Mouse (Mus musculus): ENCODE data around the gene Dexi. TPM values are rescaled to one million over a fixed set of nuclear protein-coding genes. Genes with fewer than 3 reads are reported as not detected.

Dexi gene
- polyA plus RNA-seq, 1 experiment from 2014 or later, result 14.9 TPM

DNA sequence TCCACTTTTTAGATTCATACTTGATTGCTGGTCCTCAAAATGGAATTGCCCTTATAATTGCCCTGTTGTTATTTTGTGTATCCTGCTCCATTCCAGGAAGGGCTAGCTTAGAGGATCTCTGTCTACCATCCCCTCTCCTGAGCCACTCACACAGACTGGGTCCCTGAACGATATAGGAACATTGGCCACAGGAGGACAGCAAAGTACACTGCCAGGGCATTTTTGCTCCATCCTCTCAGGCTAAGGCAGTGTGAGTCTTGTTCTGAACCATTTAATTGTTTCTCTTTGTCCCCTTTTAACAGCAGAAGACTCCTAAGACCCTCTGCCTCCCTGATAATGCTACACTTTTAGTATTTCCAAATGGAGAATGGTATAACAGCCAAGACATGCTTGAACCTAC, 27.9 kb upstream of the Dexi start:
- Histone ChIP-seq H3K27ac (ENCODE audit: low read length) (no peak overlapping the region), H3K4me1 (replicated peaks; ENCODE audit: control insufficient read depth, insufficient read depth, low read length) (no peaks in the 10 kb centered on the region), H3K9me3 (ENCODE audit: control insufficient read depth, low read length) (no peaks in the 10 kb centered on the region), H3K4me2 (ENCODE audit: low read length) (no peak overlapping the region), H3K36me3 (ENCODE audit: control insufficient read depth, insufficient read depth) (0 out of 2 replicates have a peak, but pooled peaks cover 4% of the 10 kb centered on the region), H3K9ac (replicated peaks; ENCODE audit: low read depth, low read length) (no peak overlapping the region), H3K27me3 (replicated peaks; ENCODE audit: control insufficient read depth, insufficient read depth, low read length) (no peaks in the 10 kb centered on the region), H3K4me3 (replicated peaks; ENCODE audit: low read length) (no peak overlapping the region)
- ATAC-seq, result no peak
- 76% methylated on average over 1 of the region's 1 CpGs for WGBS

DNA sequence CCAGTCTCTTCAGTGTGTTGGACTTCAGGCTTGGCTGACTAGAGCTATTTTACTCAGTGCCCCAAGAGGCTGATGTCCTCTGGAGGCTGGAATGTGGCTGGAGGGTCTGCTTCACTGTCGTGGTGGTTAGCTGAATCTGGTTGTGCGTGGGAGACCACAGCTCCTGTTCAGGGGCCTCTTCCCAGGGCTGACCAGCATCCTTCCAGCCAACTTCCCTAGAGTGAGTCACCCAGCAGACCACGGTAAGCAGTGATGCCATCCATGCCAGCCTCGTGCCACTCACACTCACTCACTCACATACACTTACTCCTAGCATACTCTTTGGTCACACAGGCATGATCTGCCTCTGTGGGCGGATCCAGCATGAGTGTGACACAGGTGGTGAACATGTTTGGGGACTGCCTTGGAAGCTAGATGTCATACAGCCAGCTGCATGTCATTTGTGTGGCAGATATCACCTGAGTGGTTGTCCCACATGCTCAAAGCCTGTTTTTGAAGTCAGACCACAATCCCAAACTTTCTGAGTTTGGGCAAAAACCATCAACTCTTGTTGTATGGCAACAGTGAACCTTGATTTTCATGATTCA, 27.0 kb upstream of the Dexi start:
- no peak for ATAC-seq
- Histone ChIP-seq H3K9me3 (ENCODE audit: control insufficient read depth, low read length) (no peaks in the 10 kb centered on the region), H3K27ac (ENCODE audit: low read length) (no peak overlapping the region), H3K4me1 (replicated peaks; ENCODE audit: control insufficient read depth, insufficient read depth, low read length) (no peaks in the 10 kb centered on the region), H3K27me3 (replicated peaks; ENCODE audit: control insufficient read depth, insufficient read depth, low read length) (no peaks in the 10 kb centered on the region), H3K9ac (replicated peaks; ENCODE audit: low read depth, low read length) (no peak overlapping the region), H3K36me3 (ENCODE audit: control insufficient read depth, insufficient read depth) (0 out of 2 replicates have a peak, but pooled peaks cover 4% of the 10 kb centered on the region), H3K4me3 (replicated peaks; ENCODE audit: low read length) (no peak overlapping the region), H3K4me2 (ENCODE audit: low read length) (no peak overlapping the region)
- 82% methylated on average over 5 of the region's 5 CpGs for WGBS

DNA sequence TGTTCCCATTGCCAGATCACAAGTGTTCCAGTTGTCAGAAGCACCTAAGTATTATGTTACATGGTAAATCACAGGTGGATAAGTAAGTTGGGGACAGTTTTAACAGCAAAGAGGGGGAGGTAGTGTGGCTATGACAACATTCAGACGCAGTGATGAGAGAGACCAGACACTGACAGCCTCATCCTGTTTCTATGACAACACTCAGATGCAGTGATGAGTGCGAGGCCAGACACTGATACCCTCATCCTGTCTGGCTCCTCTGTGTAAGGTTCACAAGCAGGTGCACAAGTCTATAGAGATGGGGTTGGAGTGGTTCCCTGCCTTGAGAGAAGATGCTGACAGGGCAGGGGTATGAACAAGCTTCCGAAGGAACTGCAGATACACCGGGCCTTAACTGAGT, 24.3 kb upstream of the Dexi start:
- H3K4me2 ChIP-seq (ENCODE audit: low read length), result no peak overlapping the region
- ATAC-seq, result no peak
- H3K27me3 ChIP-seq (replicated peaks; ENCODE audit: control insufficient read depth, insufficient read depth, low read length), result no peaks in the 10 kb centered on the region
- no peak overlapping the region for H3K4me3 ChIP-seq (replicated peaks; ENCODE audit: low read length)
- H3K36me3 ChIP-seq (ENCODE audit: control insufficient read depth, insufficient read depth), result 0 out of 2 replicates have a peak, but pooled peaks cover 2% of the 10 kb centered on the region
- H3K4me1 ChIP-seq (replicated peaks; ENCODE audit: control insufficient read depth, insufficient read depth, low read length), result no peaks in the 10 kb centered on the region
- no peaks in the 10 kb centered on the region for H3K9me3 ChIP-seq (ENCODE audit: control insufficient read depth, low read length)
- H3K9ac ChIP-seq (replicated peaks; ENCODE audit: low read depth, low read length), result no peak overlapping the region
- 90% methylated on average over 4 of the region's 4 CpGs for WGBS
- no peak overlapping the region for H3K27ac ChIP-seq (ENCODE audit: low read length)

DNA sequence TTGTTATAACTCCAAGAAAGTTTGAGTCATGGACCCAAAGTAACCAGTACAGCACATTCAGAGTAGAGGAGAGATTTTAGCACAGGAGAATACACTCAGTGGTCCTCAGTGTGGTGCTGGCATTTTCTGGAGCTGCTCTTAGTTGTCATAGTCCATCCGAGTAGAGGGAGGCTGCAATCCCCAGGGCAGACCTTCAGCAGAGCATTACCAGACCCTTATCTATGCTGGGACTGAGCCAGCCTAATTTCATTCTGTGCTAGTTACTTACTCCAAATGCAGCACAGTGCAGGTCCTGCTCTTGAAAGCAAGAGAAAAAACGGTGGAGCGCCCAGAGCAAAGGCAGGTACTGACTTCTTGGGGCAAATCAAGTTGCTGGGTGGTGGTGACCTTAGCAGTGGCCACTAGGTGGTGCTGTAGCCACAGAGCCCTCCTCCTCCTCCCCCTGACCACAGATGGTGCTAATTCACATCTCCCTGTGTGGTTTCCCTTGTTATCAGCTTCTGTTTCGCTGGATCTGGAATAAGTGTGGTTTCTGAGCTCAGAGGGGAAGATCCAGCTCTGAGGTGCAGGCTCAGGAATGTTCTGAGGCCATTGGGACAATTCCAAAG, 22.5 kb upstream of the Dexi start:
- ATAC-seq, result peak; percentile 81
- H3K4me1 ChIP-seq (replicated peaks; ENCODE audit: control insufficient read depth, insufficient read depth, low read length), result no peaks in the 10 kb centered on the region

DNA sequence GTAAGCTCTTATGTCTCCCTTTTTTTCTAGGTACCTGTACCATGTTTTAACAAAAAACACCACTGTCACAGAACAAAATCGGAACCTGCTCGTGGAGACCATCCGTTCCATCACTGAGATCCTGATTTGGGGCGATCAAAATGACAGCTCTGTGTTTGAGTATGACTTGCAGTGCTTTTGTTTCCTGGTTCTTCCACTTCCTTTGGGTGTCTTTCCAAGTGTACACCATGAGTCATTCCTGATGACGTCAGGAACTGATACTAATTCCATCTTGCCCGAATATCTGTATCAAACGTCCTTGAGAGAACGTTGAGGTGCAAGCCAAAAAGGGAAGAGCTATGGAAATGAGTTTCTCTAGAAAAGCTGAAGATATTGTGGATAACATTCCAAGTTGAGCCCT, 17.1 kb upstream of the Dexi start:
- no peak overlapping the region for H3K9ac ChIP-seq (replicated peaks; ENCODE audit: low read depth, low read length)
- H3K4me2 ChIP-seq (ENCODE audit: low read length), result no peak overlapping the region
- no peaks in the 10 kb centered on the region for H3K9me3 ChIP-seq (ENCODE audit: control insufficient read depth, low read length)
- no peak overlapping the region for H3K27ac ChIP-seq (ENCODE audit: low read length)
- H3K27me3 ChIP-seq (replicated peaks; ENCODE audit: control insufficient read depth, insufficient read depth, low read length), result no peaks in the 10 kb centered on the region
- no peak for ATAC-seq
- 91% methylated on average over 8 of the region's 8 CpGs for WGBS
- no peaks in the 10 kb centered on the region for H3K36me3 ChIP-seq (ENCODE audit: control insufficient read depth, insufficient read depth)
- H3K4me3 ChIP-seq (replicated peaks; ENCODE audit: low read length), result no peak overlapping the region
- no peaks in the 10 kb centered on the region for H3K4me1 ChIP-seq (replicated peaks; ENCODE audit: control insufficient read depth, insufficient read depth, low read length)

More for the DNA sequence above, 22.5 kb upstream of the Dexi start:
- Histone ChIP-seq H3K9ac (replicated peaks; ENCODE audit: low read depth, low read length) (no peak overlapping the region), H3K4me3 (replicated peaks; ENCODE audit: low read length) (no peak overlapping the region), H3K9me3 (ENCODE audit: control insufficient read depth, low read length) (no peaks in the 10 kb centered on the region), H3K27ac (ENCODE audit: low read length) (no peak overlapping the region), H3K4me2 (ENCODE audit: low read length) (no peak overlapping the region), H3K27me3 (replicated peaks; ENCODE audit: control insufficient read depth, insufficient read depth, low read length) (no peaks in the 10 kb centered on the region), H3K36me3 (ENCODE audit: control insufficient read depth, insufficient read depth) (0 out of 2 replicates have a peak, but pooled peaks cover 2% of the 10 kb centered on the region)
- WGBS, result 39% methylated on average over 4 of the region's 4 CpGs

DNA sequence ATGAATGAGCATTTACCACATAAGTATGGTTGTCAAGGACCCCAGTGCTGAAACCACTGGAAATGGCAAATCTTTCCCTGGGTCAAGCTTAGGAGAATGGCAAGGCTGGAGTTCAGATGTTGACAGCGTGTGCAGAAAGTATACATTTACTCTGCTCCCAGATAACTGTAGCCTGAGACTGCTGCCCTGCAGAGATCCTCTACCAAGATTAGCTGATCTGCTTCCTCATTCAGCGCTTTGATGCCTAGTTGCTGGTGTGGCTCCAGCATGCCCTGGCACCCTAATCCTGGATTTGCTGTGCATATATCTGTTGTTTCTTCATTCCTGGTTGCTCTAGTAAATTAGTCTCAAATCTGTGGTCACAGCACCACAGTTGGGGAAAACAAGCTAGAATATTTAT, 11.0 kb upstream of the Dexi start:
- H3K27ac ChIP-seq (ENCODE audit: low read length), result no peak overlapping the region
- H3K9ac ChIP-seq (replicated peaks; ENCODE audit: low read depth, low read length), result no peak overlapping the region
- WGBS, result 90% methylated on average over 2 of the region's 2 CpGs
- no peak for ATAC-seq
- H3K4me1 ChIP-seq (replicated peaks; ENCODE audit: control insufficient read depth, insufficient read depth, low read length), result no peaks in the 10 kb centered on the region
- H3K36me3 ChIP-seq (ENCODE audit: control insufficient read depth, insufficient read depth), result no peaks in the 10 kb centered on the region
- no peak overlapping the region for H3K4me3 ChIP-seq (replicated peaks; ENCODE audit: low read length)
- H3K4me2 ChIP-seq (ENCODE audit: low read length), result no peak overlapping the region
- H3K27me3 ChIP-seq (replicated peaks; ENCODE audit: control insufficient read depth, insufficient read depth, low read length), result no peaks in the 10 kb centered on the region
- no peaks in the 10 kb centered on the region for H3K9me3 ChIP-seq (ENCODE audit: control insufficient read depth, low read length)

DNA sequence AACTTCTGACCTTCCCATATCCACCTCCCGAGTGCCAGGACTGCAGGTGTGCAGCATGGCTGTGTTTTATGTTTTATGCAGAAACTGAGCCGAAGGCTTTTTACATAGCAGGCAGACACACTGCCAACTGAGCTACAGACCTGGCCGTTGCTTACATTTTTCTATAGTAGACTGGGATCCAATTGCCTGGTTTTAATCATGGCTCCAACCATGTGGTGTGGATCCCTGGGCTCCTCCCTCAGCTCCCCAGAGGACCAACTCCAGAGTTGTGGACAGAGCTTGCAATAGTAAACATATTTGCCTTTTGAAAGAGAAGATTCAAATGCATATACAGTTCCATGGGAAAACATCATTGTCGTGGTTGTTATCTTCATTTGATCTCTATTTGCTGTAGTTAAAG, 8.7 kb upstream of the Dexi start:
- no peak overlapping the region for H3K27ac ChIP-seq (ENCODE audit: low read length)
- no peak overlapping the region for H3K4me3 ChIP-seq (replicated peaks; ENCODE audit: low read length)
- no peaks in the 10 kb centered on the region for H3K27me3 ChIP-seq (replicated peaks; ENCODE audit: control insufficient read depth, insufficient read depth, low read length)
- H3K4me1 ChIP-seq (replicated peaks; ENCODE audit: control insufficient read depth, insufficient read depth, low read length), result peaks cover 5% of the 10 kb centered on the region
- H3K9me3 ChIP-seq (ENCODE audit: control insufficient read depth, low read length), result no peaks in the 10 kb centered on the region
- no peak for ATAC-seq
- no peak overlapping the region for H3K9ac ChIP-seq (replicated peaks; ENCODE audit: low read depth, low read length)
- WGBS, result 83% methylated on average over 4 of the region's 4 CpGs
- no peak overlapping the region for H3K4me2 ChIP-seq (ENCODE audit: low read length)
- no peaks in the 10 kb centered on the region for H3K36me3 ChIP-seq (ENCODE audit: control insufficient read depth, insufficient read depth)

DNA sequence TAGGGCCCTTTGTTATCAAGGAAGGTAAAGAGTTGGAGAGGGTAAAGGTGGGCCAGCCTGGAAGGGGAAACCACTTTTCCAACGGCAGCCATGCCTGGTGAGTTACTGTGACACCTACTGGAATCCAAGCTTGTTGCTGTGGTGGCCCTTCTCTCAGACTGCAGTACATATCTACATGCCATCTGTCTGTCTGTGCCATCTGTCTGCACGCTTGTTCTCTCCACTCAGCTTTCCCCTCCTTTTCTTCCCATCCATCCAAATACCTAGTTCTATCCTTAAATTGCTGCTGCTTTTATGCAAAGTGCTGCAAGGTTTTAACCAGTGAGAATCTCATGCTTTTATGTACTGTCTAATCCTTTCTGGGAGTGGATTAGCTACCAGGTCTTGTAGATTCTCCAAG, 6.7 kb upstream of the Dexi start:
- no peaks in the 10 kb centered on the region for H3K36me3 ChIP-seq (ENCODE audit: control insufficient read depth, insufficient read depth)
- WGBS, result 67% methylated on average over 2 of the region's 2 CpGs
- H3K4me1 ChIP-seq (replicated peaks; ENCODE audit: control insufficient read depth, insufficient read depth, low read length), result peaks cover 15% of the 10 kb centered on the region
- H3K9ac ChIP-seq (replicated peaks; ENCODE audit: low read depth, low read length), result no peak overlapping the region
- no peaks in the 10 kb centered on the region for H3K9me3 ChIP-seq (ENCODE audit: control insufficient read depth, low read length)
- no peak overlapping the region for H3K27ac ChIP-seq (ENCODE audit: low read length)
- no peak overlapping the region for H3K4me2 ChIP-seq (ENCODE audit: low read length)
- H3K4me3 ChIP-seq (replicated peaks; ENCODE audit: low read length), result no peak overlapping the region
- ATAC-seq, result no peak
- H3K27me3 ChIP-seq (replicated peaks; ENCODE audit: control insufficient read depth, insufficient read depth, low read length), result no peaks in the 10 kb centered on the region

DNA sequence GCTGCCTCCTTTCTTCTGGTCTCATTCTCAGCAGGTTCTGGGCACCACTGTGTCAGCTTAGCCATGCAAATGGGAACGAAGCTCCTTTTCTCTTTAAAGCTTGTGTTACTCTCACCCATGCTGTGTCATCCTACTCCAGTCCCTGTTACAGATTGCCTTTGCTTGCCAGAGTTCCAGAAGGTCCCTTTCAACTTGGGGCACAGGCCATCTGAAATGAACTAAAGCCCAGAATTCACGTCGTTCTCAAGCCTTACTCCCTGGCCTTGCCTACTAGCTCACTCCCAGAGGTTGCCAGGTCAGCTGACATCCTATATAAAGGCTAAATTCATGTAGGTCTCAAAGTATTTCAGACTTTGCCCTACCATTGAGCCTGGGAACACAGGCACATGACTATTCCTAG, 6.1 kb upstream of the Dexi start:
- no peaks in the 10 kb centered on the region for H3K36me3 ChIP-seq (ENCODE audit: control insufficient read depth, insufficient read depth)
- no peak overlapping the region for H3K4me3 ChIP-seq (replicated peaks; ENCODE audit: low read length)
- no peak for ATAC-seq
- no peak overlapping the region for H3K9ac ChIP-seq (replicated peaks; ENCODE audit: low read depth, low read length)
- H3K4me1 ChIP-seq (replicated peaks; ENCODE audit: control insufficient read depth, insufficient read depth, low read length), result peaks cover 15% of the 10 kb centered on the region
- no peaks in the 10 kb centered on the region for H3K27me3 ChIP-seq (replicated peaks; ENCODE audit: control insufficient read depth, insufficient read depth, low read length)
- H3K27ac ChIP-seq (ENCODE audit: low read length), result no peak overlapping the region
- no peaks in the 10 kb centered on the region for H3K9me3 ChIP-seq (ENCODE audit: control insufficient read depth, low read length)
- 77% methylated on average over 3 of the region's 3 CpGs for WGBS
- no peak overlapping the region for H3K4me2 ChIP-seq (ENCODE audit: low read length)

DNA sequence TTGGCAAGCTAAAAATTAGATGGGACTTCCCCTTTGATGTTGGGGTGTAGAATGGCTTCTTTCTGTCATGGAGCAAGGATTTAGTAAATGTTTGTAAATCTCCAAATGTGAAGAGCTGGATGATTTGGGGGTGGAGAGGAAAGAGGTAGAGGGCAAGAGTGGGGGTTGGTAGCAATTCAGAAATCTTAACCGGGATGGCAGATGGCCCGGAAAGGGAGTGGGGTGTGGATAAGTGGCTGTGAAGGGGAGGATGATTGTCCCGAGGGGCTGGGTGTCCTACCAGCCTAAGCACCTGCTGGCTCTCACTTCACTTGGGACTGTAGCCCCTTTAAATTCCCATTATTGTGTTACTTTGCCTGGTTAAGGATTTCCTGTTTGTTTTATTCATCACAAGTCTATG, 4.0 kb upstream of the Dexi start:
- no peak overlapping the region for H3K9ac ChIP-seq (replicated peaks; ENCODE audit: low read depth, low read length)

More for the DNA sequence above, 4.0 kb upstream of the Dexi start:
- Histone ChIP-seq H3K36me3 (ENCODE audit: control insufficient read depth, insufficient read depth) (no peaks in the 10 kb centered on the region), H3K27me3 (replicated peaks; ENCODE audit: control insufficient read depth, insufficient read depth, low read length) (no peaks in the 10 kb centered on the region), H3K9me3 (ENCODE audit: control insufficient read depth, low read length) (no peaks in the 10 kb centered on the region), H3K4me3 (replicated peaks; ENCODE audit: low read length) (no peak overlapping the region), H3K27ac (ENCODE audit: low read length) (no peak overlapping the region), H3K4me1 (replicated peaks; ENCODE audit: control insufficient read depth, insufficient read depth, low read length) (peaks cover 19% of the 10 kb centered on the region), H3K4me2 (ENCODE audit: low read length) (no peak overlapping the region)
- ATAC-seq, result no peak
- WGBS, result 58% methylated on average over 3 of the region's 3 CpGs
